Mouse (Mus musculus): ENCODE measurements around the gene Taar7d. TPM values are rescaled to one million over a fixed set of nuclear protein-coding genes. Genes with fewer than 3 reads are reported as not detected.

Taar7d gene
- total RNA-seq (2023), result not detected

GRCm38 (mm10) chr10:24026922-24027321 lies at the start of gene Taar7d:
TSS of gene Taar7d (plus strand) at chr10:24027222.

GRCm38 (mm10) chr10:23985546-23985945 lies 41.5 kb upstream of the Taar7d start, which contains the start of gene Taar6:
TSS of gene Taar6 (minus strand) at chr10:23985646.

GRCm38 (mm10) chr10:23993381-23993780 lies 33.6 kb upstream of the Taar7d start, which contains the start of gene Taar7a:
TSS of gene Taar7a (minus strand) at chr10:23993481.

GRCm38 (mm10) chr10:23999639-24000038 lies 27.4 kb upstream of the Taar7d start, which contains the start of gene Taar7b:
TSS of gene Taar7b (plus strand) at chr10:23999939.

GRCm38 (mm10) chr10:24037314-24037713 lies 10.3 kb downstream of the Taar7d start, which contains the start of gene Taar7e:
TSS of gene Taar7e (plus strand) at chr10:24037614.

GRCm38 (mm10) chr10:24049210-24049609 lies 22.2 kb downstream of the Taar7d start, which contains the start of gene Taar7f:
TSS of gene Taar7f (plus strand) at chr10:24049510.

GRCm38 (mm10) chr10:24076200-24076599 lies 49.2 kb downstream of the Taar7d start, which contains the start of gene Taar8a:
TSS of gene Taar8a (plus strand) at chr10:24076500.

Other genes with a start within 250 kb of the Taar7d start
- gene Rps12, start 239.9 kb upstream of the Taar7d start, total RNA-seq (2023), result 100 to 1,000 TPM; 457 to 718 TPM
- 1 to 10 TPM in 1 of 2 experiments, under 1 TPM in 1; 0.42 to 1.3 TPM for gene Slc18b1, start 230.2 kb upstream of the Taar7d start, total RNA-seq (2023)
- gene Vnn3, start 175.8 kb upstream of the Taar7d start, total RNA-seq (2023), result 10 to 100 TPM; 44.1 to 48.1 TPM
- gene Vnn1, start 132.5 kb upstream of the Taar7d start, total RNA-seq (2023), result under 1 TPM in 1 of 2 experiments, not detected in 1; 0.46 TPM
- gene Taar1, start 106.9 kb upstream of the Taar7d start, total RNA-seq (2023), result not detected
- not detected for gene Taar2, start 88.7 kb upstream of the Taar7d start, total RNA-seq (2023)
- gene Taar3, start 77.7 kb upstream of the Taar7d start, total RNA-seq (2023), result not detected
- not detected for gene Taar4, start 66.7 kb upstream of the Taar7d start, total RNA-seq (2023)
- not detected for gene Taar5, start 56.5 kb upstream of the Taar7d start, total RNA-seq (2023)
- not detected for gene Taar6, start 41.6 kb upstream of the Taar7d start, total RNA-seq (2023)
- gene Taar7a, start 33.7 kb upstream of the Taar7d start, total RNA-seq (2023), result not detected
- gene Taar7b, start 27.3 kb upstream of the Taar7d start, total RNA-seq (2023), result not detected
- gene Taar7e, start 10.4 kb downstream of the Taar7d start, total RNA-seq (2023), result not detected
- not detected for gene Taar7f, start 22.3 kb downstream of the Taar7d start, total RNA-seq (2023)
- gene Taar8a, start 49.3 kb downstream of the Taar7d start, total RNA-seq (2023), result not detected
- not detected for gene Taar8b, start 65.1 kb downstream of the Taar7d start, total RNA-seq (2023)
- gene Taar8c, start 74.7 kb downstream of the Taar7d start, total RNA-seq (2023), result not detected
- gene Taar9, start 82.3 kb downstream of the Taar7d start, total RNA-seq (2023), result not detected
- 100 to 1,000 TPM in 1 of 2 experiments, 10 to 100 TPM in 1; 87.1 to 111 TPM for gene Stx7, start 122.1 kb downstream of the Taar7d start, total RNA-seq (2023)
- not detected for gene Moxd1, start 196.3 kb downstream of the Taar7d start, total RNA-seq (2023)